Mouse (Mus musculus): ENCODE measurements at regions not wholly inside any gene's neighbourhood (a gene's known extent, or its start where the extent isn't known, plus 50 kb on each side); places are given as distances from the start of the nearest gene placed in this dataset.

GRCm38 (mm10) chr15:60560641-60561040, 292.9 kb downstream of the Fam84b start:
- TF ChIP-seq CTCF (conservative IDR thresholded peaks at IDR 0.05; ENCODE audit: insufficient read depth, insufficient read length, low read depth, low read length) = no peak
- TF ChIP-seq POLR2A (IDR thresholded peaks at IDR 0.05; ENCODE audit: low read depth, low read length) = no peak
